Mouse (Mus musculus) spleen, postnatal 10 days (tissue): ENCODE measurements around the gene Ano2.

ENCODE experiments used
- DNase-seq, 2 experiments: peaks; one replicate each; pipeline ENCODE4 v3.0.0; 2021 to 2022; ENCODE audit warnings: low spot score in 2 of 2

Ano2 gene

DNA sequence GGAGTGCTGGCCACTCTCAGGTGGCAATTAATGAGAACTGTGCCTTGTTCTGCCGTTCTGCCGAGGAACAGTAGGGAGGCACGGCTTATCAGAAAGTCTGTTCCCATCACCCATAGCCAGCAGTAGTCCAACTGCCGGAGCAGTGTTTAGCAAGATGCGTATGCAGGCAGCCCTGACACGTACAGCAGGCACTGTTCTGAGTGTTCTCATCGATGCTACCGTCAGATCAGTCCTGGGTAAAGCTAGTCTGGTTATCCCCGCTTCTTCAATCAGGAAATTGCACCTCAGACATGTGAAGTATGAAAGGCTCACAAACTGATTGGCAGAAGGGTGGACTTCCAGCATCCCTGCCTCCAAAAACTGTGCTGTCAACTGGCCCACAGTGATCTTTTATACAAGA, 224.2 kb downstream of the Ano2 start:
- DNase-seq: no peak

DNA sequence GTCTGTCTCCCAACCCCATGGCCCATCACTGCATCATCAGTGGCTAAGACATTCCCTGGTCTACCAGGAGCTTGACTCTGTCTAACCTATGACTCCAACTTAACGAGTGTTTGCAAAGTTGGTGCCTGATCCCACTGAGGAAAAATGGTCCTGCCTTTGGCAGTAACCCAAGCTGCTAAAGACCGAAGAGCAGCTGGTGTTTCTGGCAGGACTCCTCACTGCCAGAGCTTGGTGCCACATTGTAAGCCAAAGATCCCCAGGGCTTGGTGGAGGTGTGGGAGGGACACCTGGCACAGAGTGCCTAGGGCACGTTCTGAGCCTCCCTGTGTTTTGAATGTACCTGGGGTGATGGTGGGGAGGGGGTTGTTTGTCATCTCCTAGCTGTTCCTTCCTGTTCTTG, 232.5 kb downstream of the Ano2 start:
- no peak for DNase-seq

DNA sequence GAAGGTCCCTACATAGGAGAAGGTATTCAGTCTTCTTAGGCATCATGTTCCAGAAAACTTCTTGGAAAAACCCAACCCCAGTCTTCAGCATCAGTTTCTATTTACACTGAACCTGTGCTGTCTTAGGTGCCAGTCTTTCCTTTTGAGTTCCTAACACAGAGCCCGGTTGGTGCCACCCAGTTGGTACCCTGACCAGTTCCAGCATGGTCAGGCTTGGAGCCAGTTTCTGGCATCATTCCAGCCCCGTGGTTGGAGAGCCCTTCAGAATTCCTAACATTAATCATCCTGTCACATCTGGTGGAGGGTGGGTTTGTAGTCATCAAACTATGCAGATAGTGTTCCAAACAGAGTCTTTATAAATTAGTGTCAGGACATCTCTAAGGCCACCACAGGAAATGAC, 234.8 kb downstream of the Ano2 start:
- DNase-seq: no peak

DNA sequence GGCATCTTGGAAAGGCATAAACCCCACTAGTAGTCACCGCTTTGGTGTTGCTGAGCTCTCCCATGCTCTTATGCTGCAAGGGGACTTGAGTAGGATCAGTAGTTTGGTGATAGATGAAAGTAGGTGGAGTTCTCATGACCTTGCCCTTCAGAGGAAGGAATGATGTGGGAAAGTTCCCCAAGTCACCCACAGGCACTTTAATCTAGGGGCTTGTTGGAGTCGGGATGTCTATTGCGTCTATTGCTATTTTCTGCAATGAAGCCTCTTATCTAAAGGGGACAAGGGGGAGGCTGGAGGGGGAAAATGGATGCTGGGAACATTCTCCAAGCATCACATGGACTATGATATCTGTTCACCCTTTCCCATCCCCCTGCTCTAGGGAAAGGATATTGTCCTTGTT, 235.6 kb downstream of the Ano2 start:
- DNase-seq: no peak

DNA sequence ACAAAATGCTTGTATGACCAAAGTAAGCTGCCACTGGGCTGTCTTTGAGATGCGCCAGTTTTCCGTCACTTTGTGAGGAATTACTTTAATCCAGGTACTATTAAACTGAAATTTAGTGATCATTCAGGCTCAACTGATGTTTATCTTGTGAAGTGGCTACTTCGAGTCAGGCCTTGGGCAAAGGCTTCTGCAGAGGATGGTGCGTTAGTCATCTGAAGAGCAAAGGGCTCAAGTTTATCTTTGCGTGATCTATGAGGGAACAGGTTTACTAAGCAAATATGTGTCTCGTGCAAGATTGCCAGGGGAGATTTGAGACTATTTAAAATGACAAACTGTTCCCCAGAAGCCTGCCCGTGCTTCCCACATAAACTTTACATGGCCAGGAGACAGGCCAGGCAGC, 241.7 kb downstream of the Ano2 start:
- no peak for DNase-seq

DNA sequence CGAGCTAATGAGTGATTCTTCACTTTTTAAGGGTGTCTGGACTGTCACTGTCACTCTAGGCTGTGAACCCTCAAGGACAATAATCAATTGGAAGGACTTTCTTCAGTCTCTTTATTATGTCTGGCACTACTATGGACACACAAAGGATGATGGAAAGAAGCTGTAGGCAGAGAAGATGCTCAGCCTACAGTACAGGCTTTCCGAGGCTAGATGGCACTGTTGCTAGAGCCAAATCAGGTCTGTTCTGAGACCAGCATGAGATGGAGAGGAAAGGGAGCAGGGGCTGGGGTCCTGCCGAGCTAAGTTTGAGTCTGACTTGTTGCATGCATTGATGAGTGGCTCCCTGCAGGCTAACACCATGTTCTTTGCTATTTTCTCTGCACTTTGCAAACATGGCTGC, 264.7 kb downstream of the Ano2 start:
- no peak for DNase-seq

DNA sequence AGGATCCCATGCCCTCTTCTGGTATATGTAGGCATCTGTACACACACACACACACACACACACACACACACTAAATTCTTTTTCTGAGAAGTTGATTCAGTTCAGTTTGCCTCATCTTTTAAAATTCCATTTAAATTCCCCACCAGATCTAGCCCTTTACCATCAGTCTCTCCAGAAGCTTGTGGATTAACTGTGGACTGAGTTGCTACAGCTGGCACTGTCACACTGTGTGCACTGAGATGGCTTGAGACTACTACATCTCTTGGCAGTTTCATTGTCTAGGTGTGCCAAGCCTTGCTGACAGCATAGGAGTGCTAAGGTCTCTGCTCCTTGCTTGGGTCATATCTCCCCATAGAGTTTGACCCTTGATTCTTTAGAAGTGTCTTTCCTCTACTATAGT, 283.3 kb downstream of the Ano2 start:
- no peak for DNase-seq

DNA sequence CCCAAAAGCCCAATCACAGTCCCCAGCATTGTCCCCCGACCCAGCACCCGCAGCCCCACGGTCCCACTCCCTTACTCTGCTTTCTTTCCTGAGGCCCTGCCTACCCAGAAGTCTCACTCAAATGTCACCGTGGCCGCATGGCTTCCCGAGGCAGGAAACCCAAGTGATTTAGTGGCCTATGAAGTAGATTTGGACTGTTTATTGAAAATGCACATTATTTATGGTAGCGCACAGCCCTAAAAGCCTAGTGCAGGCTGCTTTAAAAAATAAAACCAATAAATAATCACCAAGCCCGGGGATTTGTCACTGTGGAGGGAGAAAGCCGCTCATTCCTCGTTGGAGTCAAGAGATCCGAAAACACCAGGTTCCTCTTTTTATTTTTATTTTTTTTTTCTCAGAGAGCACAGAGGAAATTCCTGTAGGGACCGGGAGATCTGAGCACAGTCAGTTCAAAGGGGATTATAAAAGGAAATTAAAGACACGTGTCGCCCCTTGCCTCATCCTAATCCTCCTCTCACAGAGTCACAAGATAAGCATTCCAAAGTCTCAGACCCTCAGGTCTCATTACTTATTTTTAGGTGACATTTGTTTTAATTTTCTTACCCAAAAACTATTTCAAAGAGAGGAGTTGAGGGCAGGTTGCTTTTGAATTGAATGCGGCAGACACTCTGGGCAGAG, 285.7 kb downstream of the Ano2 start:
- DNase-seq: no peak

DNA sequence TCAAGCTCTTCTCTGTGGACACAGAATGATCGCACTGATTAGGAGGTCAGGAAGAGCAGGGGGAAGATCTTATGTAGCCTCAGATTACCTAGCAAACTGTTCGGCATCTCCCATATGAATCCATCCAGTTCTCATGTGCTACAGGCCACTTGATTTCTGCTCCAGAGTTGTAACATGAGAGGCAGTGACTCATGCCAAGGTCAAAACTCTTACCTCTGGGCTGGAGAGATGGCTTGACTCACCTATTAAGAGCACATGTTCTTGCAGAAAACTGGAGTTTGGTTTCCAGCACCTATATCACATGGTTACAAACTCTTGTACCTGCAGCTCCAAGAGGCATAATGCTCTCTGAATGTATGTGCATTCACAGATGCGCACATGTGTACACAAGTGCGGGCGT, 289.4 kb downstream of the Ano2 start:
- no peak for DNase-seq

DNA sequence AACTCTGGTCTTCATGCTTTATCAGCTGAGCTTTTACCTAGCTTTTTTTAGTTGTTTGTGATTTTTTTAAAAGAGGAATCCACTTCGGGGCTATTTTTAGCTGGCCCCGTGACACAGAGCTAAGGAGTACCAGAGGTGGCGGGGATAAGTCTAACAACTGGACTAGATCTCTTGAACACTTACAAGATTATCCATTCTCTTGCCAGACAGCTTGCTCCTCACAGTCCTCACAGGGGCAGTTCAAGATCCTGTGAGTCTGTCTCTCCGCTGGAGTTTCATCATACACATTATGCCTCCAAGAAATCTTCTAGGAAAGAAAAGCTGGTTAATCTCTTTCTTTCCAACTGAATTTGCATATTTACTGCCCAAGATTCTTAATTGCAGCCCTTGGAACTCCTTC, 293.8 kb downstream of the Ano2 start:
- DNase-seq: no peak

DNA sequence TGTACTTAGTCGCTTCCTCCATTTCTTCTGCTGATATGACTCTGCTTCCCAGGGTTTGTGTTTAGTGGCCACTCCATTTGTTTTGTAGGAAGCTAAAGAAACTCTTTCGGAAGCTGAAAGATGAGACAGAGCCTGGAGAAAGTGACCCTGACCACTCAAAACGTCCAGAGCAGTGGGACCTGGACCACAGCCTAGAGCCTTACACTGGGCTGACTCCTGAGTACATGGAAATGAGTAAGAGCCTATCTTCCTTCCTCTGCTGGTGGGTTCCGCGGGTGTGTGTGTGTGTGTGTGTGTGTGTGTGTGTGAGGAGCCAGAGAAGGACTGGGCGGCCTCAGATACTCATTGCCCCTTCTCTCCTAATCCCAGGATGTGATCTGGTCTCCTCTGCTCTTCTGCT, 302.5 kb downstream of the Ano2 start:
- DNase-seq: no peak

DNA sequence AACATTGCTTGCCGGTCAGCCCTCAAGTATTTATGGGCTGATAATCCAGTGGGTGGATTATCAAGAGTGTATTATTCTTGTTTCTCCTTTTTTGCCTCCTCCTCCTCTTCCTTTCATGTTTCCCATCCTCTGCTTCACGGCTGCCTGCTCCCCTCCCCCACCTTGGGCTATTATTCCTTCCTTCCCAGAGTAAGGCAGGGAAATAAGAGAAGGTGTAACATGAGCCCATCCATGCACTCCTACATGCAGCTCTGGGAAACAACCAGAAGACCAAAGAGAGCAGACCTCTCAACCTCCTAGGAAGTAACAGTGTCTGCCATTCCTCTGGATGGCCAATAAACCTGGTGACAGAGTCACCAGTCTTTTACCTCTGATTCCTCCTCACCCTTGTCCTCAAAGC, 311.6 kb downstream of the Ano2 start:
- no peak for DNase-seq

DNA sequence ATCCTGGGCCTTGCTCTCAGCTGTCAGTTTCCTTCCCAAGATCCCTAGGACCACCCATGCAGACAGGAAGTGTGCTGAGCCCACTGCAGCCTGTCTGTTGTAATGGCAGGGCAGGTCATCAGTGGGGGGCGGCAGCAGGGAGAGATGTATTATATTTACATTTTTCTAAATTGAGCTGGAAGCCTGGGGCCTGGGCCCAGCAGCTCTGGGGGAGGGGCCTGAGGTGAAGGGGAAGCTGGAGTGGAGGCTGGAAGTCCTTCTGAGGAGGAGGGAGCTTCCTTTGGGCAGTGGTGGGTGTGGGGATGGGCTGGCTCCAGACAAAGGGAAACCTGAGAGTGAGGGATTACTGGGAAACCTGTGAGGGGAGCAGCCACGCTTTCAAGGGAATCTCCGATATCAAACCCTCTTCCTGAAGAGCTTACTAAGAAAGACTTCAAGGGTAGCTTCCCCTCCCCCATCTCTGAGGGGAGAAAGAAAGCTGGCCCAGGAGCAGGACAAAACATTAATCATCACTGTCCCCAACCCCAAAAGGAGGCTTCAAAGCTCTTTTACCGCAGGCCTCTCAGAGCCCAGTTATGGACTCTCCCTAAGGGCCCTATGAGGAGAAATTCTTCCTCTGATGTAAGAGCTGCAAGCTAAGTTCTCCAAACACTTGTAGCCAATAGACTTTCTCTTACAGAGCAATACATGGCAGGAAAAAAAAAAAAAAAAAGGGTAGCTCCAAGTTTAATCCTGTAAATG, 313.0 kb downstream of the Ano2 start:
- DNase-seq: no peak

DNA sequence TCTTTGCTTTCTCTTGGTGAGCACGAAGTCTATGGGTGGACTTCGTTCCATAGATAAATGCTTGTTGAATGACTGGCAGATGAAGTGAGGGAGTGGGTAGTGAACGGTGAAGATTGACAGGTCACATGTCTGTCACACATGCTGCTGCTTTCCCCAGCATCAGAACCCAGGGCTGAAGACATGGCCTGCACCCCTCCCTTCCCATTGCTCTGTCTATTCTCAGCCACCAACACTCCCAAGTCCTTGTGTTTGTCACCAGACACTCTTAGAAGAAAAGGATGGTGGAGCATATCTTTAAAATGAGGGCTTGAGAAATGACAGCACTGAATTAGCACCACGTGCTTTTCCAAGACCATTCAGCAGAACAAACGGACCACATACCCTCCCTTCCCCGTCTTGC, 316.4 kb downstream of the Ano2 start:
- DNase-seq: no peak

DNA sequence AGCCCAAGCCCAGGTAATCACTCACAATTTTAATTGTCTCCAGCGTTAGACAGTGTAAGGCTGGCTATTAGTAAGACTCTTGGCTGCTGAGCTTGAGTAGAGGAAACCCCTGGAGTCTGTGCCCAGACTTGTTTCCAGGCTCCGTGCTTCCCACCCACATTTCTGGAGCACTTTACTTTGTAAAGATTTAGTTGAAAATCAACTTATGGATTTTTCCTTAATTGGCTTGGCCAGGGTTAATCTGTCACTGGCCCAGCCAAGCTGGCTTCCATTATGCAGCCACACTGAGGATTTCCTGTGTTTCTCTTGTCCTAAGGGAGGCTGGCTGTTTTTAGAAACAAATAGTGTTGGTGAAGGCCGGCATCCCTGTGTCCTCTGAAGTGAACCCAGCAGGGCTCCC, 318.9 kb downstream of the Ano2 start:
- no peak for DNase-seq

DNA sequence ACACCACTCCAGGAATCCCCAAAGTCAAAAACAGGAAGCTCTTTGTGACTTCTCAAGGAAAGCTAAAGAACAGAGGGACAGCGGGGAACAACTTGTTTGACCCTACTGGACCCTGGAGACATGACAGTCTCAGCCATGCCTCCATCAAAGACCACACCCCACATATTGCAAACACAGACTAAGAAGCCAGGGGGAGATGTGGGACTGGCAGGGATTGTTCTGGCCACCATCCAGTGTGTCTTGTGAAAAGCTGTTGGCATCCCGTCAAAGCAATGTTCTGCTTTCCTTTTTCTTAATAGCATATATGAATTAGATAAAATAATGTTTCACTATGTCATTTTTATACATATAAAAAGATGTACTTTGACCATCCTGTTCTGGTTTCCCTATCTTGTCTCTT, 326.8 kb downstream of the Ano2 start:
- no peak for DNase-seq

DNA sequence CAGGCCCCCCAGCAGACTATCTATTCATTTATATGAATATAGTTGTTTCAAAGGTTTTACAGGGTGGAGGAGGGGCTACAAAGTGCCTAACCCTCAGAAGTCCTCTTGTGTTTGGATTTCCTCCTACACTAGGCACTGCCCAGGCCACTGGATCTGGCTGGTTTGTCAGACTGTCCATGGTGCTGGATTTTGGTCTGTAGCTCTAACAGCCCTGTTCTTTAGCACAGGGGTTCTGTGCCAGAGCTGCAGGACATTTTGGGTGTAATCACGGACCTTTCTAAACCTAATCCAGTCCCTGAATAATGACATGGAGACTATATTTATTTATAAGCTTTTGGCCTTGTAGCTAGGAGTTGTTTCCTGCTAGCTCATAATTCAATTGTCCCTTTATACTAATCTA, 328.2 kb downstream of the Ano2 start:
- no peak for DNase-seq

DNA sequence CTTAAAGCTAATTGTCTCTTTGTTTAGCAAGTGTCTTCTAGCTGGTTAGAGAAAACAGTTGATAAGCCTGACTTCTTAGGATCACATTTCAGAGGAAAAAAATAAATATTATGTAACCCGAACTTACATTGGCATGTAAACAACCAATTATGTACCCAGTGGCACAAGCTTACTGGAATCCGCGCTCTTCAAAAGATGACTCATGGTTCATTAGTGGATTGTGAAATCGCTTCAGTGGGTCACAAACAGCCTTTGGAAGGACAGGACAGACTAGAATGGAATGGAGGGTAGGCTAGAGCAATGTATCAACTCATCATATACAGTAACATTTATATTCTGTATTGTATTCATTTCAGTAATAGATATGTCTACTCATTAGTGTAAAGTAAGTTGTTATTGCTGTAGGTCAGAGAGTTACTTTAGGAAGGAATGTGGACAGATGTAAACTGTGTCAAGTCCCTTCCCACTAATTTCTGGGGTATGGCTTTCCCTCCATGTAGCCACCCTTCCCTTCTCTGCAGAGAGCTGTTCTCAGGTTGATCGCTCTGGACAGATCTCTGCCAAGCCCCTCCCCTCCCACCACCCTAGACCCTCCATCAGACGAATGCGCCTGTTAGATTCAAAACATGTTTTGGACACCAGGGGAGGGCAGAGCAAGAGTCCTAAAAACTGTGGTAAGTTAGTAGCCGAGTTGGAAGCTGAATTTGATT, 343.6 kb downstream of the Ano2 start:
- no peak for DNase-seq

DNA sequence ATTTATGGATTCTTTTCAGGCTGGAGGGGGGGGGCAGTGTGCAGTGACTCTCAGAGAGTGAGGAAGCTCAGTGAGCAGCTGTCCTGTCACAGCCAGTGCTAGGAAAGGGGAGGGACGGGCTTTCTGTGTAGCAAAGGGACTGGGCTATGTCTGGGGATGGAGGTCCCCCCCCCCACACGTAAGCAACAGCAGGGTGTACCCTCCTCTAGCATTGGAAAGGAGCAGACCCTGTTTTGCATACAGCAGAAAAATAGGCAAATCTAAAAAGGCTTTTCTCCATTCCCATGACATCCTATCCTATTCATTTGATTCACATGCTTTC, 344.1 kb downstream of the Ano2 start:
- no peak for DNase-seq

DNA sequence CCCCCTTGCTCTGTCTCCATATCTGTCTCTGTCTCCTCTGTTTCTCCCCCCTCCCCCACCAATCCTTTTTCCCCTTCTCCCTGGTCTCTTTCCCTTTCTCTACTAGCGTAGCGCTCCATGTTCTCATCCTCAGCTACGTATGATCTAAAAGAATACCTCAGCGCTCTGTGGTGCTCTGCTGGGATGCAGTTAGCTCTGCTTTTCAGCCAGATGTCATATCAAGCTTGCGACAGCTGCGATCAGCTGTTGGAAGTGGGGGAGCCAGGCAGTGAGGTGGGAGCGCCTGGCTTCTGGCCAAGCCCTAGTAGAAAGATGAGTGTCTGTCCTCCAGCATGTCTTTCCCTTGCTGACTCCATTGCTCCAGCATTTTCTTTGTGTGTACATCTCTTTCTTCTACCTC, 344.5 kb downstream of the Ano2 start:
- no peak for DNase-seq

DNA sequence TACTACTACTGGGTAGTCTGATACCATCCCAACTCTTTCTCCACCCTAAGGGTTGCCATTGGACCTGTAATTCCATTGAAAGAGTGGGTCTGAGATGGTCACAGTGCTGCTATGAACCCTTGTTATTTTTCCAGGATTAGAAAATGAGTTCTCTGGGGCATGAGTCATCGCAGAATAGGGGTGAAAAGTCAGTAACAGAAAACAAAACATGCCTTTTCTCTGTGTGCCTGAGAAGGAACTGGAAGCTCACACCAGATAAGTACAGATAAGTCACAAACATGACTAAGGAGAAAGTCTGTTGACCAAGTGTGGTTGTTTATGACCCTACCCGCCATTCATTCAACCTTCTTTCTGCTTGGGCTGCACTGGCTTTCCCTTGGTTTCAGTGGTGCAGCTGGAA, 345.4 kb downstream of the Ano2 start:
- no peak for DNase-seq

DNA sequence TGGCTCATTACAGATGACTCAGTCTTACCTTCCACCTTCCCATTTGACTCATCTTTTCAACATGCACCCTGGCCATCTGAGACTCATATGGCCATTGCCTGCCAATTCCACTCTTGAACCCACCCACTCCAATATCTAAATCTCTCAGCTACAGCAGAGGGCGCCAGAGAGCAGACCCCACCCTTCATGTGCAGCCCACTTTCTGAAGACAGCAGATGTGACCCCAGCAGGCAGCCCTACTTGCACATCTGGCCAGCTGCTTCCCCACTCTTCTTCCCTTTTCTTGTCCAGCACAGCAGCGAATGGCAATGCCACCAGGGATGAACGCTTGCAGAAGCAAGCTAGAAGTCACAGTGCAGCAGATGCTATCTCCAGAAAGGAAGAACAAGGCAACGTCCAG, 355.7 kb downstream of the Ano2 start:
- DNase-seq: peak in 1 of 2 experiments; percentile 19

DNA sequence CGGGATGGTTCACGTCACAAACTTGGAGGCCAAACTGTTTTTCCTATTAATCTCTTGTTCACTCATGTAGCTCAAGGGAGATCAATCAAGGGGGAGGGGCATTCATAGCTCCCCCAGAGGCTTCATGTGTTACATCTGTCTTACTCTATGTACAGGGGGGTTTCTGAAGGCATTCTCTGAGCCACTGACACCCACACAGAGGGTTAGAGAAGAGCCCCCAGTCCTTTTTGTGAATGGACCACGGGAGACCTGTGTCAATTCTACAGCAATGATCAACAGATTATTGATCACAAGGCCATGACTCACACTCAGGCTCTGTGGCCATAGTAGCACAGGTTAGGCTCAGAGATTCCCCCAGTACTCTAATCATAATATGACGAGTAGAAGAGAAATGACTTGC, 358.0 kb downstream of the Ano2 start:
- no peak for DNase-seq
